Mouse (Mus musculus) megakaryocyte, embryonic 14.5 days (primary cell): ENCODE results near the gene Mgst2.

ENCODE experiments used
- FLI1 ChIP-seq: IDR thresholded peaks from 2 replicates; pipeline ENCODE4 v1.6.1; 2012; ENCODE audit warnings: low read length, inconsistent platforms, mixed read lengths
- GATA1 ChIP-seq: IDR thresholded peaks from 3 replicates; pipeline ENCODE4 v1.6.1; 2012; ENCODE audit warnings: mixed read lengths, low read length, inconsistent platforms, borderline replicate concordance

DNA sequence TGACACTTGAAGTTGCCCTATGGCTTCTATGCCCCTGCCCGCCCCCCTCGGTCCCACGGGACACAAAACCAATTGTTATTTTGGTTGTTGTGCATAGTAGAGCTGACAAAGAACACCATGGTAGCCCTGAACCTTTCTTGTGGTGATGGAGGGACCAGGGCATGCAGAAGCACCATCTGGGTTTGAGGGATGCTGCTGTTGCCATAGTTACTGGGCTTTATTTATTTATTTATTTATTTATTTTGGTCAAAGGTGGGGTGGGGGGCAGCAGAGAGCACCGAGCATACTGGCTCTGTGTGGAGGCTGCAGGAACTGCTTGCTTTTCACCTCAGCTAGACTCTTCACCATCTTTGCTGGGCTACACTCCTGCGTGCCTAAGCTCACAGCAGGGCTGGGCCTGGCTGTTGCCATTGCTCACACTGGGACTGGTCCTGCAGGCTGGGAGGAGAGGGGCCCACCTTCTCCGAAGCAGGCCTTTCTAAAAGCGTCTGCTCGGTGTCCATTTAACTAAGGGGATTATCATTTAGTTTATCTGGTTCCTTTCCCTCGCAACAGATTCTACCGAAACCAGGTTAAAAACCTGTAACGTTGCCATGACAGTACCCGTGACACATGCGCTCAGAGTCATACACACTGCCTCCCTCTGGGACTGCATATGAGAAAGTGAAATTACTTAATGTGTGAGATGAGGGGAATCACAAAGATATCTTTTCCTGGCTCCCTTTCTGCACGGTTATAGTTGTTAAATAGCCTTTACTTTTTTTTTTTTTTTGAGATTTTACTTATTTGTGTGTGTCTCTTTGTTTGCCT lies 69.2 kb downstream of the Mgst2 start:
- TF ChIP-seq GATA1 (no peak), FLI1 (no peak)
